ENCODE assay signal across 8 mouse cellular contexts in the genomic region with DNA sequence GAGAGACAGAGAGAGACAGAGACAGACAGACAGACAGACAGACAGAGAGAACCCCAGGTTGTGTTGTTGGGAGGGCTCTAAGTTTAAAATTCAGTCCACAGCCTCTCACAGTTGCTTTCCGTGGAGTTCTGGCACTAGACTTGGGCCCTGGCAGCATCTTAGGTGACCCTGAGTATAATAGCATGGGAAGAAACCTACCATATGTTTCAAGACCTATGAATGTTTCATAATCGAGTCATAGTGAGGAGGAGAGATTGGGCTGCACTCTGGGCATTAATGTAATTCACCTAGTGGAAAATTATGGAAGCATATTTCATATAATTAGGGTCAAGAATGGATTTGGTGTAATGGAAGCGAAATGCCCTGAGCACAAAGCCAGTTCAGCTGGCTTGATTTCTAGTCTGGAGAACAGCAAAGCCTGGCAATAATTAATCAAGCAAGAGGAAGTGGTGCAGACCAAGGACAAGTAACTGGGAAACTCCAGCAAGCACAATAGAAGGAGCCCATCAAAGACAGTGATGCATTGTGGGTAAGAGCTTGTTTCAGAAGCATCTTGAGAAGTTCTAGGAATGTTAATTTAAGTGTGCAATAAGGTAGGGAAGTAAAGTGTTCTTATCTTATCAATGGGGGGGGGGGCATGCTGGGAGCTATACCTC. TPM values are rescaled to one million over a fixed set of nuclear protein-coding genes. Genes with fewer than 3 reads are reported as not detected.
DNase-seq lines count a peak whose midpoint lies in the region; ATAC-seq and TF ChIP-seq lines count a peak whose summit lies in the region.

No protein-coding gene starts in this region.

- H3K4me1 ChIP-seq in spleen, adult 2 months (ENCODE audit: control insufficient read depth, insufficient read depth, insufficient read length) = no peaks in the 10 kb centered on the region
- H3K4me1 ChIP-seq in stomach, postnatal 0 days (replicated peaks; ENCODE audit: control insufficient read depth, insufficient read depth) = 0 out of 2 replicates have a peak, but pooled peaks cover 2% of the 10 kb centered on the region

- no peaks in the 10 kb centered on the region for H3K9me3 ChIP-seq in stomach, postnatal 0 days (ENCODE audit: control insufficient read depth, low read length)

- no peak for TF ChIP-seq POLR2A in spleen, adult 2 months (IDR thresholded peaks at IDR 0.05; ENCODE audit: low read depth, low read length)

- WGBS in spleen, adult 2 months = 67% methylated on average over 3 of the region's 3 CpGs
- WGBS in stomach, postnatal 0 days = 33% methylated on average over 3 of the region's 3 CpGs

- peak; percentile 41; the same call in 1 of the 2 replicates for ATAC-seq in stomach, postnatal 0 days (ENCODE audit: low FRiP score, low TSS enrichment)

- no peak overlapping the region for H3K9ac ChIP-seq in stomach, postnatal 0 days (ENCODE audit: low read length)

- no peak for TF ChIP-seq EP300 in stomach, postnatal 0 days (optimal IDR thresholded peaks at IDR 0.05)

- no peak overlapping the region for H3K4me2 ChIP-seq in stomach, postnatal 0 days (replicated peaks; ENCODE audit: low read depth)

- no peaks in the 10 kb centered on the region for H3K27me3 ChIP-seq in spleen, adult 2 months (ENCODE audit: control insufficient read depth, insufficient read depth, low read length)
- no peaks in the 10 kb centered on the region for H3K27me3 ChIP-seq in stomach, postnatal 0 days (ENCODE audit: control insufficient read depth, insufficient read depth, low read length)

- H3K36me3 ChIP-seq in spleen, adult 2 months (ENCODE audit: control insufficient read depth, insufficient read depth, low read length) = no peaks in the 10 kb centered on the region
- no peaks in the 10 kb centered on the region for H3K36me3 ChIP-seq in stomach, postnatal 0 days (ENCODE audit: control insufficient read depth, insufficient read depth, low read length)

- H3K4me3 ChIP-seq in spleen, adult 2 months (ENCODE audit: extremely low read depth, insufficient read depth, insufficient read length) = no peak overlapping the region
- H3K4me3 ChIP-seq in stomach, postnatal 0 days (ENCODE audit: low read depth, low read length) = no peak overlapping the region

- peak; percentile 52 to 60 for DNase-seq in cerebellum, postnatal 10 days
- no peak for DNase-seq in cerebellum, adult 18-20 months
- DNase-seq in kidney, adult 11 months = peak; percentile 48
- no peak for DNase-seq in kidney, postnatal 10 days
- DNase-seq in spleen, adult 2 months (ENCODE audit: low read depth in 1 of 2, low spot score in 2 of 2) = no peak
- no peak for DNase-seq in spleen, postnatal 10 days (ENCODE audit: low spot score in 2 of 2)
- no peak for DNase-seq in stomach, postnatal 0 days (ENCODE audit: low spot score)
- no peak for DNase-seq in adipocyte (ENCODE audit: low spot score)

- TF ChIP-seq CTCF in spleen, adult 2 months (IDR thresholded peaks at IDR 0.05; ENCODE audit: extremely low read depth, insufficient read depth, insufficient read length, insufficient replicate concordance) = no peak
- TF ChIP-seq CTCF in stomach, postnatal 0 days (IDR thresholded peaks at IDR 0.05; ENCODE audit: low read depth) = no peak

- H3K27ac ChIP-seq in spleen, adult 2 months (ENCODE audit: insufficient read depth, low read length) = 0 out of 2 replicates have a peak overlapping the region, but pooled peaks have one; percentile 31
- peak overlapping the region; percentile 53 for H3K27ac ChIP-seq in stomach, postnatal 0 days (replicated peaks)

RNA-seq across cellular contexts. Expression of gene Snrk, which starts 31.4 kb away (rescaled TPM):
- polyA plus RNA-seq in spleen, adult 2 months (2012; rRNA removed) = 36.2 and 41.9 TPM in 2 replicates
- polyA plus RNA-seq in stomach, postnatal 0 days (2015; fragmentation: Nextera tagmentation; extraction: Ambion mirVana) = 34.0 and 38.2 TPM in 2 replicates

Comparison
In these comparisons a context has a peak if more than half of its experiments do, and no peak if none do; other contexts are left out.
1. DNase-seq: peak in cerebellum, postnatal 10 days (2 of 2) and kidney, adult 11 months (single experiment); none in cerebellum, adult 18-20 months (0 of 2), kidney, postnatal 10 days (single experiment), spleen, adult 2 months (0 of 2), spleen, postnatal 10 days (0 of 2), stomach, postnatal 0 days (single experiment) and adipocyte (single experiment).